Mouse (Mus musculus) testis, adult 2 months (tissue): ENCODE data around the gene Tstd1. TPM values are rescaled to one million over a fixed set of nuclear protein-coding genes. Genes with fewer than 3 reads are reported as not detected.

ENCODE experiments used
- H3K27ac ChIP-seq: fragments of 200-500 bp; 2 replicates; pipeline ENCODE4 v1.5.1; 2012; ENCODE audit warnings: low read depth, low read length; ENCODE audit not compliant: control insufficient read depth, insufficient read depth
- H3K27me3 ChIP-seq: fragments of 200-500 bp; 2 replicates; pipeline ENCODE4 v1.6.1; 2012; ENCODE audit warnings: mild to moderate bottlenecking, low read length, moderate library complexity; ENCODE audit not compliant: control insufficient read depth, insufficient read depth
- H3K36me3 ChIP-seq: fragments of 200-500 bp; 2 replicates; pipeline ENCODE4 v1.6.1; 2012; ENCODE audit warnings: mild to moderate bottlenecking, low read length; ENCODE audit not compliant: control insufficient read depth, insufficient read depth
- H3K4me1 ChIP-seq: fragments of 200-500 bp; 2 replicates; pipeline ENCODE4 v1.6.1; 2012; ENCODE audit warnings: low read length; ENCODE audit not compliant: control insufficient read depth, insufficient read depth
- H3K4me3 ChIP-seq: fragments of 200-500 bp; 2 replicates; pipeline ENCODE4 v1.5.1; 2012; ENCODE audit warnings: low read depth, mild to moderate bottlenecking, low read length, moderate library complexity, mixed read lengths; ENCODE audit not compliant: control insufficient read depth
- CTCF ChIP-seq: fragments of 200-500 bp; IDR thresholded peaks from 2 replicates; pipeline ENCODE4 v1.5.1; 2012; ENCODE audit warnings: low read depth, mild to moderate bottlenecking, inconsistent platforms, low read length, moderate library complexity; ENCODE audit not compliant: control insufficient read depth, insufficient read depth, insufficient replicate concordance
- POLR2A ChIP-seq: fragments of 200-500 bp; IDR thresholded peaks from 2 replicates; pipeline ENCODE4 v1.6.1; 2012; ENCODE audit warnings: low read depth, mild to moderate bottlenecking, inconsistent platforms, low read length, moderate library complexity; ENCODE audit not compliant: control insufficient read depth
- polyA plus RNA-seq: library from polyadenylated mRNA; depleted of rRNA; stranded (reverse); fragments of >200 nt; gene quantifications from 2 replicates; pipeline ENCODE4 v1.2.3, GENCODE M21; 2012; rRNA removed

Tstd1 gene
- polyA plus RNA-seq, result 0.82 and 1.4 TPM in 2 replicates

DNA sequence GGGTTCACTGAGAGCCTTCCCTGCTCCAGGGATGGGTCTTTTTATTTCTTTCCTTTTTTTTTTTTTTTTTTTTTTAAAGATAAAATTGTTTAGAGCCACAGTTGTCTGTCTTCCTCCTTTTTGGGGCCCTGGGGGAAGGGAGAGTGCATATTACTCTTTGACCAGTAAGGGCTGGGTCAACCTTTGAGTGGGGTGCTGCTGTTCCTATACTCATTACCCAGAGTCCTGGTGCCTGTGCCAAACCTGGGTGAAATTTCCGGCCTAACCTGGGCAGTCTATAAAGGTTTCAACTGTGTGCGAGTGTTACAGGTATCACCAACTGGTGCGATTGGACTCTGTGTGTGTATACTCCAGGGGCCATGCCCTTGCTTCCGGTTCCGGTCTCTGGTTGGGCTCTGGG, at the start of gene Tstd1:
Gene Tstd1, plus strand, starts transcription at position 213 of the 400 bp plus-strand sequence.
- Histone ChIP-seq H3K4me1 (peaks cover 6% of the 10 kb centered on the region), H3K36me3 (no peaks in the 10 kb centered on the region), H3K27ac (no peak within 1 kb of the TSS), H3K4me3 (no peak within 1 kb of the TSS), H3K27me3 (no peaks in the 10 kb centered on the region)
- TF ChIP-seq POLR2A (no peak), CTCF (no peak)

DNA sequence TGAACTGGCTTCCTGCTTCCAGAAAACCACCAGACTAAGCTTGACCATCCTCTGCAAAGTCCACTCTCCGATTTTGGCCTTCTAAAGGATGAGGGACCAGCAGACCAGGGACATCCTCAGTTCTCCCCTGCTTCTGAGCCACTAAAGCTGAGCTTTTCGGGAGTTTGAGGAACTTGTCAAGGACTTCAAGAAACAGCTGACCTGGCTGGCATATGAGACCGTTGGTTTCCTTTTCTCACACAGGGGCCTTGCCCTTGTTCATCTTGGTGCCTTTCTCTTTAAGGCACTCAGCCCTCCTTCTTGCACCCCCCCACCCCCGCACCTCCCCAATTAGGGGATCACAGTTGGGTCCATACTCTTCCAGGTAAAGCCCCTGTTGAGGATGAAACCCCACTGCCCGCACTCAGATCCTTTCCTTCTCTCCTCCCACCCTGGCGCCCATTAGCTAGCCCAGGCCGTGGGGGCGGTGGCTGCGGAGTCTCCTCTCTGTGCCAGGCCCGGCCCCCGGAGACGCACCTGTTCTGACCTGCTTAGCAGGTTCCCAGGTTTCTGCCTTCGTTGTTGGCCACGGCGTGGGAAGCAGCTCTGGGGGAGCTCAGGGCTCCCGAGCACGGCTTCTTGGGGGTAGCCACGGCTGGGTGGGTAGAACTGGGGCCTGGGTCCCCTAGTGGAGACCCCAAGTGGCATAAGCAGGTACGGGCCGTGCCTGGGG, 48.7 kb upstream of the Tstd1 start, which contains the start of gene Nectin4:
Gene Nectin4, plus strand, starts transcription at position 255 of the 712 bp plus-strand sequence.
- no peaks in the 10 kb centered on the region for H3K36me3 ChIP-seq
- no peaks in the 10 kb centered on the region for H3K27me3 ChIP-seq
- no peak within 1 kb of the TSS for H3K27ac ChIP-seq
- no peak within 1 kb of the TSS for H3K4me3 ChIP-seq
- peaks cover 2% of the 10 kb centered on the region for H3K4me1 ChIP-seq
- TF ChIP-seq POLR2A (no peak), CTCF (no peak)

DNA sequence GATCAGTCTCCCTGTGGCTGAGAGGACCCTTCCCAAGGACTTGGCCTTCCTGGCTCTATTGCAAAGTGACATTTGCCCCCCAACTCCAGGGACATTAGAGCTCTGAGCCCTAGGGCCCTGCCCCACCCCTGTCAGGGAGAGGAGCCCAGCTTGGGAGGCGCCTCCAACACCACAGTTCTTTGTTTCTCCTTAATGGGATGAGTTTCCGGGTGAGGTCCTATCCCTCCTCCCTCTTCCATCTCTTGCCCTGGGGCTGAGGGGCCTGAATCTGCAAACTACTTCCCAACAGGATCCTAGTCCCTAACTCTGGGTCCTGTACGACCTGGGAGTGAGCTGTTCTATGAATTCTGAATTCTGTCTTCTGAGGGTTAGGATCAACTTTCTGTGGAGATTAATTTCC, 45.8 kb upstream of the Tstd1 start:
- Histone ChIP-seq H3K27ac (no peak overlapping the region), H3K27me3 (no peaks in the 10 kb centered on the region), H3K36me3 (no peaks in the 10 kb centered on the region), H3K4me3 (no peak overlapping the region), H3K4me1 (peaks cover 2% of the 10 kb centered on the region)
- no peak for TF ChIP-seq CTCF
- no peak for TF ChIP-seq POLR2A

DNA sequence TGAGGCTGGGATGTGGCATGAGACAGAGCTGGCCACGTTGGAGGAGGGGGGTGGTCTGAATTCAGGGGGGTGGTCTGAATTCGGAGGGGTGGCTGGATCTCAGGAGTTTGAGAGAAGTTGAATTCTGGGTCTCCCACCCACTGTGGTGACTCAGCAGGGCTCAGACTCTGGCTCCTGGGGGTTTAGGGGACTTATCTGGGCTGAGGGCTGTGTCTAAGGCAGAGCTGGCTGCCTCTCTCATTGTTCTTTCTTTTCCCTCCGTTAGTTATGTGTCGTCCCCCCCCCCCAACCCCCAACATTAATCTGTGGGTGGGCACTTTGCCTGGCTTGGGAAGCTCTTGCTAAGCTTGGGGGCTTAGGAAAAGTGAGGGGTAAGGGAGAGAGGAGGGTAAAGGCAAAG, 44.7 kb upstream of the Tstd1 start:
- Histone ChIP-seq H3K27ac (no peak overlapping the region), H3K4me3 (no peak overlapping the region), H3K36me3 (no peaks in the 10 kb centered on the region), H3K27me3 (no peaks in the 10 kb centered on the region), H3K4me1 (peaks cover 2% of the 10 kb centered on the region)
- TF ChIP-seq POLR2A (no peak), CTCF (no peak)

DNA sequence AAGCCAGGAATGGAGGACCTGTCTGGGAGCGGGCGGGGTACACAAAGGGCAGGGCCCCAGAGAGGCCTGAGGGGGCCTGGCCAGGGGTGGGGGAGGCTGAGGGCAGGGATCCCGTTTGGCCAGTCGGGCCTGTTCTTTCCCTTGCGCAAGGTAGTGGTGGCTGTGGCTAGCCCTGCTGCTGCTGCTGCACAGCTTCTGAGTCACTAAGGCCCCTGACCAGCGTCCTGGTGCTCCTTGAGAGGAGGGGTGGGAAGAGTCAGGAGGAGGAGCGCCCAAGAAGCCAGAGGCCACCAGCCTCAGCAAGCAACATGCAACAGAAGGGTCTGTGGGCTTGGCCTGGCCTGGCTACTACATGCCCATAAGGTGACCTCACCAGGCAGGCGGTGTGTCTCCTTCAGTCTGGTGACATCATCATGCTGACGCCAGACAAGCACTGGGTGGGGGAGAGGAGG, 43.0 kb upstream of the Tstd1 start:
- Histone ChIP-seq H3K27ac (no peak overlapping the region), H3K4me3 (no peak overlapping the region)

DNA sequence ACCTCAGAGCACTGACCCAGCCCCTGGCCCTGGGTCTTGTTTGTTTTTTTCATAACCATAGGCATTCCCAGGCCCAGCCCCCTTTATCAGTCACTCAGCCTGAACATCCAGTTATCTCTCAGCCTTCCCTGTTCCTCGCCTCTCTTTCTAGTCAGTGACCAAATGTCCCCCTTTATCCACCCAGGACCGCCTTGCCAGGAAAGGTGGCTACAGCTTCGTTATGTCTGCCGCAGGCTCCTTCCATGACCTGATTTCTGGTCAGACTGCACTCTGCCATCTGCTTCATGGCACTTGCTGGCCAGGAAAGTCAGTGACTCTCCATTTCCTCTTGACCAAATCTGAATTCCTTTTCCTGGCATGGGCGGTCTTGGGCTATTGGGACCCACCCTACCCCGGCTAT, 40.4 kb upstream of the Tstd1 start:
- Histone ChIP-seq H3K27me3 (no peaks in the 10 kb centered on the region), H3K4me3 (no peak overlapping the region)
- TF ChIP-seq CTCF, result no peak
- no peak for TF ChIP-seq POLR2A

More for the DNA sequence above, 43.0 kb upstream of the Tstd1 start:
- peaks cover 2% of the 10 kb centered on the region for H3K4me1 ChIP-seq
- no peaks in the 10 kb centered on the region for H3K27me3 ChIP-seq
- TF ChIP-seq POLR2A (no peak), CTCF (no peak)
- no peaks in the 10 kb centered on the region for H3K36me3 ChIP-seq

DNA sequence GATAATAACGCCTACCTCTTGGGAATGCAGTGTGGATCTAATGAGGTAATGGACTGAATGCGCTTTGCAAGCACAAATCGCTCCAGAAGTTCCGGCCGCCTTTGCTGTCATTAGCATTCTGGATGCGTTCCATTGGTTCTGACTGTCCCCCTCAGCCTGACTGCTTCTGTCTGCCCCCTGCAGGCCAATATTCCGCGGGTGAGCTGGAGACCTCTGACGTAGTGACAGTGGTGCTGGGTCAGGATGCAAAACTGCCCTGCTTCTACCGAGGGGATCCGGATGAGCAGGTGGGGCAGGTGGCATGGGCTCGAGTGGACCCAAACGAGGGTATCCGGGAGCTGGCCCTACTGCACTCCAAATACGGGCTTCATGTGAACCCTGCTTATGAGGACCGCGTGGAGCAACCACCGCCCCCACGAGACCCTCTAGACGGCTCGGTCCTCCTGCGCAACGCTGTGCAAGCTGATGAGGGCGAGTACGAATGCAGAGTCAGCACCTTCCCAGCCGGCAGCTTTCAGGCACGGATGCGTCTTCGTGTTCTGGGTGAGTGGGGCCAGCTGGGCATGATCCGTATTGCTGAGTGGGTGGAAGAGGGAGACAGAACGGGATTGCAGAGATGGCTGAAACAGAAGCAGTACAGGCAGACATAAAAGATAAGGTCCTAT, 38.6 kb upstream of the Tstd1 start:
- no peak overlapping the region for H3K4me3 ChIP-seq
- no peaks in the 10 kb centered on the region for H3K36me3 ChIP-seq
- TF ChIP-seq CTCF (peak; percentile 39; the same call in 1 of the 2 replicates), POLR2A (no peak)
- no peaks in the 10 kb centered on the region for H3K4me1 ChIP-seq
- H3K27me3 ChIP-seq, result no peaks in the 10 kb centered on the region
- H3K27ac ChIP-seq, result no peak overlapping the region

More for the DNA sequence above, 40.4 kb upstream of the Tstd1 start:
- Histone ChIP-seq H3K27ac (no peak overlapping the region), H3K36me3 (no peaks in the 10 kb centered on the region), H3K4me1 (peaks cover under 1% of the 10 kb centered on the region)
